Mouse (Mus musculus): ENCODE data around the gene Gm21936. TPM values are rescaled to one million over a fixed set of nuclear protein-coding genes. Genes with fewer than 3 reads are reported as not detected.
"Not testable (repeated sequence)": the region's sequence is repeated elsewhere in the genome, so short reads cannot be mapped to it uniquely, and the experiment has no call there.

The Gm21936 gene
- polyA plus RNA-seq (2015; fragmentation: Nextera tagmentation; extraction: Ambion mirVana) = not detected in 2 replicates

DNA sequence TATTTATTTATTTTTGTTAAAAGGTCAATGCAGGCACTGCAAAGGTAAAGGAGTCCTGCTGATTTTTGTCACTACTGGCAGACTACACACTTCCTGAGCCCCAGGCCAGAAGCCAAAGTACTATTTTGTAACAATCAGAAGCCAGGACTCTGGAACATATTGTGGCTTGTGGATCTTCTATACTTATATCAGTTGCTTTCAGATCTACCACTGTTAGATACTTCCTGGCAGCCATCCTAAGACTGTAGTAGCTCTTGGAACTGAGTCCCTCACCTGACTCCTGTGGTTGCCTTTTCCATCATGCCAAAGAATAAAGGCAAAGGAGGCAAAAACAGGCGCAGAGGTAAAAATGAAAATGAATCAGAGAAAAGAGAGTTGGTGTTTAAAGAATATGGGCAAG lies at the start of gene Gm21936:
Gene Gm21936 (plus strand): TSS at position 301 of the 400 bp plus-strand sequence.
- not testable (repeated sequence) for H3K36me3 ChIP-seq (ENCODE audit: insufficient read depth, low read length); H3K27ac ChIP-seq; H3K9me3 ChIP-seq (replicated peaks; ENCODE audit: low read length); DNase-seq (ENCODE audit: low spot score); H3K9ac ChIP-seq (ENCODE audit: low read depth, low read length); H3K4me3 ChIP-seq (replicated peaks; ENCODE audit: low read depth, low read length); H3K4me1 ChIP-seq (replicated peaks; ENCODE audit: insufficient read depth, low read length); H3K4me2 ChIP-seq (ENCODE audit: low read length); ATAC-seq (replicated peaks; ENCODE audit: low FRiP score, low read depth); H3K27me3 ChIP-seq (ENCODE audit: insufficient read depth, low read length)
- 78% methylated on average over 1 of the region's 1 CpGs for WGBS

- H3K9ac ChIP-seq (ENCODE audit: low read depth, low read length); H3K36me3 ChIP-seq (ENCODE audit: insufficient read depth, low read length); H3K9me3 ChIP-seq (replicated peaks; ENCODE audit: low read length); H3K4me2 ChIP-seq (ENCODE audit: low read length); H3K27me3 ChIP-seq (ENCODE audit: insufficient read depth, low read length); ATAC-seq (replicated peaks; ENCODE audit: low FRiP score, low read depth); DNase-seq (ENCODE audit: low spot score); H3K27ac ChIP-seq; H3K4me3 ChIP-seq (replicated peaks; ENCODE audit: low read depth, low read length); H3K4me1 ChIP-seq (replicated peaks; ENCODE audit: insufficient read depth, low read length): not testable (repeated sequence)
- 91% methylated on average over 4 of the region's 4 CpGs for WGBS
These were observed 19.7 kb upstream of the Gm21936 start, which contains the start of gene Gm21319 for GRCm38 (mm10) chr12:87775655-87776054. Gene Gm21319, minus strand, starts transcription at chr12:87775755.

DNA sequence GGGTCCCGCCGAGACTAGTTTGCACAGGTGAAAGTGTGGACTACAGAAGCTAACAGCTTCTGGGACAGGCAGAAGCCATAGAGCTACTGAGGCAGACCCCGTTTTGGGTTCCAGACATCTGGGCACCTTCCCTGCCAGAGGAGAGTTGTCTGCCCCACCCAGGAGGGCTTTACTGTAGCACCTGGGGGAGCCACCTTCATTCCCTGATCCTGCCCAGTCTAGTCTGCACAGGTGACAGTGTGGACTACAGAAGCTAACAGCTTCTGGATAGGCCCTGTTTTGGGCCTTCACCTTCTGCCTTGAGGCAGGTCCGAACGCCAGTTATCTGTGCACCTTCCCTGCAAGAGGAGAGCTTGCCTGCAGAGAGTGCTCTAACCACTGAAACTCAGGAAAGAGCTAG lies 2.7 kb downstream of the Gm21936 start:
- H3K27me3 ChIP-seq (ENCODE audit: insufficient read depth, low read length); H3K27ac ChIP-seq; DNase-seq (ENCODE audit: low spot score); H3K9me3 ChIP-seq (replicated peaks; ENCODE audit: low read length); H3K36me3 ChIP-seq (ENCODE audit: insufficient read depth, low read length); ATAC-seq (replicated peaks; ENCODE audit: low FRiP score, low read depth); H3K4me2 ChIP-seq (ENCODE audit: low read length); H3K4me3 ChIP-seq (replicated peaks; ENCODE audit: low read depth, low read length); H3K9ac ChIP-seq (ENCODE audit: low read depth, low read length); H3K4me1 ChIP-seq (replicated peaks; ENCODE audit: insufficient read depth, low read length): not testable (repeated sequence)
- WGBS = 74% methylated on average over 5 of the region's 5 CpGs

GRCm38 (mm10) chr12:87816277-87816676 lies 21.0 kb downstream of the Gm21936 start, which contains the start of gene BB287469:
Gene BB287469, plus strand, starts transcription at chr12:87816577.
- H3K9ac ChIP-seq (ENCODE audit: low read depth, low read length); ATAC-seq (replicated peaks; ENCODE audit: low FRiP score, low read depth); DNase-seq (ENCODE audit: low spot score); H3K27me3 ChIP-seq (ENCODE audit: insufficient read depth, low read length); H3K36me3 ChIP-seq (ENCODE audit: insufficient read depth, low read length); H3K4me2 ChIP-seq (ENCODE audit: low read length); H3K9me3 ChIP-seq (replicated peaks; ENCODE audit: low read length); H3K4me1 ChIP-seq (replicated peaks; ENCODE audit: insufficient read depth, low read length); H3K4me3 ChIP-seq (replicated peaks; ENCODE audit: low read depth, low read length); H3K27ac ChIP-seq: not testable (repeated sequence)
- WGBS = 80% methylated on average over 4 of the region's 6 CpGs

DNA sequence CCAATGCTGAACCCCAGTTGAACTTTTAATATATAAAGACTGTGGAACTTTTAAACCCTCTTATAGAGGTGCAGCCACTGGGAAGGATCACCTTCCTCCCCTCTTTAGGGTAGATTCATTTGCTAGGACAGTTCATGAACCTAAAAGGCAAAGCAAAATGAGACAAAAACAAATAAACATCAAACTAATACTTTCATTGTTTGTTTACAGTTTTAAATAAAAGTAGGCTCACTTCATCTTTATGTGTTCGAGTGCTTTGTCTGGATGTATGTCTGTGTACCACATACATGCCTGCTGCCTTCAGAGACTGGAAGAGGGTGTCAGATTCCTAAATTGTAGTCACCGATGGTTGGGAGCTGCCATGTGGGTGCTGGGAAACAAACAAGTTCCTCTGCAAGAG lies 46.9 kb downstream of the Gm21936 start, which contains the start of gene Gm2001:
Gene Gm2001 (minus strand): TSS at position 101 of the 400 bp plus-strand sequence.
- H3K4me1 ChIP-seq (replicated peaks; ENCODE audit: insufficient read depth, low read length); H3K9me3 ChIP-seq (replicated peaks; ENCODE audit: low read length); H3K9ac ChIP-seq (ENCODE audit: low read depth, low read length); H3K4me3 ChIP-seq (replicated peaks; ENCODE audit: low read depth, low read length); DNase-seq (ENCODE audit: low spot score); H3K4me2 ChIP-seq (ENCODE audit: low read length); ATAC-seq (replicated peaks; ENCODE audit: low FRiP score, low read depth); H3K27me3 ChIP-seq (ENCODE audit: insufficient read depth, low read length); H3K27ac ChIP-seq; H3K36me3 ChIP-seq (ENCODE audit: insufficient read depth, low read length): not testable (repeated sequence)
- 77% methylated on average over 1 of the region's 2 CpGs for WGBS

Other genes starting within 250 kb of the Gm21936 start
- gene Oog1, start 192.8 kb upstream of the Gm21936 start, polyA plus RNA-seq (2015; fragmentation: Nextera tagmentation; extraction: Ambion mirVana) = not detected in 2 replicates
- gene Gm4027, start 176.6 kb upstream of the Gm21936 start, polyA plus RNA-seq (2015; fragmentation: Nextera tagmentation; extraction: Ambion mirVana) = not detected in 2 replicates
- not detected in 2 replicates for gene Gm16381, start 150.9 kb upstream of the Gm21936 start, polyA plus RNA-seq (2015; fragmentation: Nextera tagmentation; extraction: Ambion mirVana)
- not detected in 2 replicates for gene Gm21319, start 19.8 kb upstream of the Gm21936 start, polyA plus RNA-seq (2015; fragmentation: Nextera tagmentation; extraction: Ambion mirVana)
- not detected in 2 replicates for gene BB287469, start 21.1 kb downstream of the Gm21936 start, polyA plus RNA-seq (2015; fragmentation: Nextera tagmentation; extraction: Ambion mirVana)
- not detected in 2 replicates for gene Gm2001, start 46.8 kb downstream of the Gm21936 start, polyA plus RNA-seq (2015; fragmentation: Nextera tagmentation; extraction: Ambion mirVana)
- gene Gm2016, start 78.6 kb downstream of the Gm21936 start, polyA plus RNA-seq (2015; fragmentation: Nextera tagmentation; extraction: Ambion mirVana) = not detected in 2 replicates
- gene Gm2022, start 99.9 kb downstream of the Gm21936 start, polyA plus RNA-seq (2015; fragmentation: Nextera tagmentation; extraction: Ambion mirVana) = not detected in 2 replicates
- gene Gm2035, start 124.3 kb downstream of the Gm21936 start, polyA plus RNA-seq (2015; fragmentation: Nextera tagmentation; extraction: Ambion mirVana) = not detected in 2 replicates
- gene Gm2042, start 158.6 kb downstream of the Gm21936 start, polyA plus RNA-seq (2015; fragmentation: Nextera tagmentation; extraction: Ambion mirVana) = not detected in 2 replicates
- gene Gm2075, start 216.3 kb downstream of the Gm21936 start, polyA plus RNA-seq (2015; fragmentation: Nextera tagmentation; extraction: Ambion mirVana) = not detected in 2 replicates
- gene Gm6803, start 223.3 kb downstream of the Gm21936 start, polyA plus RNA-seq (2015; fragmentation: Nextera tagmentation; extraction: Ambion mirVana) = not detected in 2 replicates
- gene Gm2056, start 231.5 kb downstream of the Gm21936 start, polyA plus RNA-seq (2015; fragmentation: Nextera tagmentation; extraction: Ambion mirVana) = not detected in 2 replicates

Measured in kidney, postnatal 0 days (tissue).